Mouse (Mus musculus) bone marrow macrophage, adult 2 months (primary cell): ENCODE data around the gene Tut7. TPM values are rescaled to one million over a fixed set of nuclear protein-coding genes. Genes with fewer than 3 reads are reported as not detected.

Source experiments
- H3K27ac ChIP-seq: 2 replicates; pipeline ENCODE4 v1.5.1; 2012; ENCODE audit warnings: low read depth, low read length; ENCODE audit not compliant: insufficient read depth
- H3K4me1 ChIP-seq: 2 replicates; pipeline ENCODE4 v1.6.1; 2012; ENCODE audit warnings: low read length; ENCODE audit not compliant: control insufficient read depth, insufficient read depth
- H3K4me3 ChIP-seq: 2 replicates; pipeline ENCODE4 v1.5.1; 2012; ENCODE audit warnings: mild to moderate bottlenecking, low read length, moderate library complexity; ENCODE audit not compliant: insufficient read depth
- CTCF ChIP-seq: IDR thresholded peaks from 2 replicates; pipeline ENCODE4 v1.5.1; 2012; ENCODE audit warnings: low read depth, mild to moderate bottlenecking, low read length, moderate library complexity
- POLR2A ChIP-seq: IDR thresholded peaks from 2 replicates; pipeline ENCODE4 v1.6.1; 2012; ENCODE audit warnings: mild to moderate bottlenecking, low read depth, low read length, borderline replicate concordance
- polyA plus RNA-seq: library from polyadenylated mRNA; stranded (reverse); fragments of >200 nt; gene quantifications from 2 replicates; pipeline ENCODE4 v1.2.4, GENCODE M21; 2012; ENCODE audit not compliant: missing spikeins, insufficient read depth, insufficient read length

Gene Tut7
- polyA plus RNA-seq, 1 experiment = 148 TPM

DNA sequence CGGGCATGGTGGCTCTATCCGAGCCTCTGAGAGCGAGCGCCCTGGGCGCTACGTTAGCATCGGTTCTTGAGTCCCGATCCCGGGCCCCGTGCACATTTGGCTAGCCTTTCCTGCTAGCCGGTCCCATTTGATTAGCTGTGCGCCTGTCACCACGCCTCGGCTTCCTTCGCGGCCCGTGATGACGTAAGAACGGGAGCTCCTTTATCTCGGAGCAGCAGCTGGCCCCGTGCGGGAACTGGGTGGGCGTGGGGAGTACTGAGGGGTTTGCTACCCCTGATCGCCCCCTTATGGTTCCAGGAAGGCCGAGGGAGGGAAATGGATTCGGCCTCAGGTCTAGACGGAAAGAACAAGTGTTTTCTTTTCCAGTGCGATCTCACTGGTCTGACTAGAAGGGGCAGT, 52.8 kb downstream of the Tut7 start:
- peaks cover 38% of the 10 kb centered on the region for H3K4me1 ChIP-seq
- H3K4me3 ChIP-seq = peak overlapping the region; percentile 66
- peak overlapping the region; percentile 85 for H3K27ac ChIP-seq
- TF ChIP-seq CTCF = no peak
- no peak; the same call in 1 of the 2 replicates for TF ChIP-seq POLR2A

DNA sequence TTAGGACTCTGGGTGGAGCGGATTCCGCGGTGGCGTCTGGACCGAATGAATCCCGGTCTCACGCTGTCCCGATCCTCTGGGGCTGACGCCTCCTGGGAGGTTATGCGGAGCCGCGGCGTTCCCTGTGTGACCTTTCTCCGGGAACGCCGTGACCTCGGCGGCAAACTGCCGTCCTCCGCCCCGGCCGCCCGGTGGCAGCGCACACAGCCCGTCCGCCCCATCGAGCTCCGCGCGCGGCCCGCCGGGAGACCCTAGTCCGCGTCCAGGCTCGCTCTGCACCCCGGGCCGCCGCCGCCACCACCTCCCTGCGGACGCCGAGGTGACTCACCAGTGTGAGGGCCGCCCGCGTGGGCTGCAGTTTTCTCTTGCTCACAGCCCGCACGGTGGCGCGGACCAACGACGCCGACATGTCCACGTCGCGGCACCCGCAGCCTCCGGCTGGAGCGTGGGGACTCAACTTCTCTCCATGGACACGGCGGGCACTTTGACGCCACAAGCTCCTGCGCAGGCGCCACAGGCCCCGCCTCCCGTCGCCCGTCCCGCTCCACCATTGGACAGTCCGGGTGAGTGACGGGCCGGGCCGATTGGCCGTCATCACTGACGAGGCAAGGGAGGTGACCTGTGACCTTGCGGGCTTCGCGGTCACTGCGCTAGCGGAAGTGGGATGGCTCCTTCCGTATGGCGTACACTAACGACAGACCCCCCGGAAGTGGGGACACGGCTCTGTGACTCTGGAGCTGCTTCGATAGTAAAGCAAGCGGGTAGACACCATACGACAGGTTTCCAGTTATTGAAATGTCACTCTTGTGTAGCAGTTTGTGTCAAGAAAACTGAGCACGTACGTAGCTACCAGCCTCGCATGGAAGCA, 53.4 kb downstream of the Tut7 start, which contains the start of gene Isca1:
Gene Isca1 (minus strand): TSS at position 515 of the 868 bp plus-strand sequence.
- TF ChIP-seq POLR2A (no peak), CTCF (no peak)
- peaks cover 35% of the 10 kb centered on the region for H3K4me1 ChIP-seq
- peak within 1 kb of the TSS; percentile 83 for H3K4me3 ChIP-seq
- H3K27ac ChIP-seq = peak within 1 kb of the TSS; percentile 85

DNA sequence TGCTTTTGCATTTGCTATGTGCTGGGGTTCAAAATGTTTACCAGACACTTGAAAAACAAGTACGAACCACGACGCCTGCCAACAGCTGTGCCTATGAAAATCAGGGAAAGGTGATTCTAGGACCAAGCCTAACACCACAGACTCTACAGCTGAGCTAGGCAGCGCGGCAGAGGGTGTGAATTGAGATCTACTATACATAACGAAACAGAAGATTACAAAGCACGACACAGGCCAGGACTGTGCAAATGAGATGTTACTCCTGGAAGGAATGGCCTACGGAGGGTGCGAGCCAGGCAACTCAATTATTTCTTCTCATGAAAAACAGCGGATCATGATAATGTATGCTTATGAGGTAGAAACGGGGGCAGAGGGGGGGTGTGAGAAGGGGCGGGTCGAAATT, 54.4 kb downstream of the Tut7 start:
- TF ChIP-seq POLR2A (no peak), CTCF (no peak)
- Histone ChIP-seq H3K27ac (no peak overlapping the region), H3K4me1 (peaks cover 35% of the 10 kb centered on the region), H3K4me3 (peak overlapping the region; percentile 83)

DNA sequence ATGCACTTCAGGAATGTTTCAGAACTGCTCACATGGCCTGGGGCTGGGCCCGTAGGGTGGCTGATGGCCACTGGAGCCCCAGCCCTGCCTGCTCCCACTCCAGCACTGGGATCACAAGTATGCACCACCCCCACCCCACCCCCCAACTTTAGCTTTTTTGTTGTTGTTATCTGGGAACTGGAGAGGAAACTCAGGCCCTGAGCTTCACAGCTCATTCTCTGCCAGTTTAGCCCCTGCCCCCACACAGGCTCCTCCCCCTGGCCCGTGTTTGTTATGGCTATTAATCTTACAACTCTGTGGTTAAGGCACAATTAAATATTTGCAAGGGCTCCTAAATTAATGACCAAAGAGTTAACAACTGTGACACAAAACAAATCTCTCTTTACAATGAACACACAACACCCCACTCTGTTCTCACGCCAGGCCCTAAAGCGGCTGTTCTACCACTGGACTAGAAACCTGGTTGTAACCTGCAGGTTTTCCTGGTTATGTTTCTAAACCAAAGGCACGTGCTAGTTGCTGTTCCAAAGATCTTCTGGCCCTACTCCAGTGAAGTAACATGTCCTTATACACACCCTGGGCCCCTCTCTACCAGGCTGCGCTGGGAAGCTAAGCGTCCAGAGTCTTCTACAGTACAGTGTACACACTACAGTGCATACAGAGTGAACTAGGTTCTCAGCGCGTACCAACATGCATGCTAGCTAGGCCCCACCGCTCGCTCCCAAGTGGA, 56.0 kb downstream of the Tut7 start:
- H3K27ac ChIP-seq = no peak overlapping the region
- TF ChIP-seq CTCF = no peak
- no peak for TF ChIP-seq POLR2A
- no peak overlapping the region for H3K4me3 ChIP-seq
- peaks cover 27% of the 10 kb centered on the region for H3K4me1 ChIP-seq

DNA sequence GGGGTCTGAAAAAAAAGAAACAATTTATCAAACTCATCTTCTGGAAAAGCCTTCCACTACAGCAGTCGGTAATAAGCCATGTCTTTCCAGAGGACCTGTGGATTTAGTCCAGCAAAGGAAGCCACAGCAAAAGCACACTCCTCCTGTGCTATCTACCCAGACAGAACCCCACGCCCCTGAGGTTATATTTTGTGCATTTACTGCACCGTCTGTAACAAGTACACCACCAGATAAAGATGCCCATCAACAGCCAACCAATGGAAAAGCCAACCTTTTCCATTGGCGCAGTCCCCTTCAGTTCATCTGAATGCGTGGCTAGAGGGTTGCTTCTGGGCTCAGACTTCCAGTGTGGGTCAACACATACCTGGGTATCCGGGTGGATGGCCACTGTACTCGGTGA, 60.2 kb downstream of the Tut7 start:
- Histone ChIP-seq H3K27ac (no peak overlapping the region), H3K4me1 (peaks cover 30% of the 10 kb centered on the region), H3K4me3 (no peak overlapping the region)
- TF ChIP-seq CTCF (no peak), POLR2A (no peak)

DNA sequence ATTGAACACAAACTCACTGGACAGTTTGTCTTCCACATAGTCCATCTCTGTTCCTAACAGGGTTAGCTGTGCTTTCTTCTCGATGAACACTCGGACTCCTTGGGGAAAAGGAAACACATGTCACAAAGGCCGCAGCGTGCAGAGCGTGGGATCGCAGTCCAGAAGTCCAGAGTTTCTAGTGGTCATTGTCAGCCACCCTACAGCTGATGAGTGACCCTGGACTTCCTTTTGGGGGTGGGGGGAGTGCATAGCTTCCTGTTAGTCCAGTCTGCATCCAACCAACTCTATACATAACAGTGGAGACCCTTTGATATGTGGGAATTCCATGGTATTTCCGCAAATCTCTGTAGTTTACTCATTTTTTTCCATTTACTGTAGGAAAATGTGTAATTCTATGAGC, 66.0 kb downstream of the Tut7 start:
- H3K4me3 ChIP-seq = no peak overlapping the region
- TF ChIP-seq POLR2A (no peak), CTCF (no peak)

DNA sequence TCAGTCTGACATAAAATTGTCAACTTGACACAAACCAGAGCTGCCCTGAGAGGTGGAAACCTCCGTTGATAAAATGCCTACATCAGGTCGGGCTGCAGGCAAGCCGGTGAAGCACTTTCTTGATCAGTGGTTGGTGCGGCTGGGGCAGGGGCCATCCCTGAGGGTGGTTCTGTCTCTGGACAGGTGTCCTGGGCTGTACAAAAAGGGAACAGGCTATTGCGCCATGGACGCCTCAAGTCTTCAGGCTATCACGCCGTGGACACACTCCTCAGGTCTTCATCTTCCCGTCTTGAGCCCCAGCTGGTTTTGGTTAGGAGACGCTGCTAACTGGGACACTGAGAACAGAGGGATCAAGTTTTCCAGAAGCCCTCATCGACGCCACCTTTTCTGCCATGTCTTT, 72.6 kb downstream of the Tut7 start:
- Histone ChIP-seq H3K27ac (no peak overlapping the region), H3K4me3 (no peak overlapping the region), H3K4me1 (no peaks in the 10 kb centered on the region)
- TF ChIP-seq CTCF (no peak), POLR2A (no peak)

More for the DNA sequence above, 66.0 kb downstream of the Tut7 start:
- Histone ChIP-seq H3K4me1 (peaks cover 18% of the 10 kb centered on the region), H3K27ac (no peak overlapping the region)

DNA sequence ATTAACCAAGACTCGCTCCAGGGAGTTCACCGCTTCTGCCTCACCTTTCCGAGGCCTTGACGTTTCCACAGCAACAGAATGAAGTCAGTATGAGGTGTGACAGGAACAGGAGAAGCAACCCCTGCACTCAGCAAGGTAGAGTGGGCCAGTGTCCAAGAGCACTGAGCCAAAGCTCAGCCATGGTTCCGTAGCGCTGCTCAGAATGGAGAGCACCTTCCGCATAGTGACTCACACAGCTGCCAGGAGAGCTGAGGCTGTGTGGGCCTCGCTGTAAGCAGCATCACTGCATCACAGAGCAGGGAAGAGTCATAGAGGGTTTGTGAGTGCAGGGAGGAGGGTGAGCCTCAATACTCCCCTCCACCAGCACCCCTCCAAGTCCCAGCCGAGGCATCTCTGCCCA, 76.2 kb downstream of the Tut7 start, which contains the start of gene 1700014D04Rik:
Gene 1700014D04Rik (minus strand): TSS at position 42 of the 400 bp plus-strand sequence.
- H3K4me3 ChIP-seq = no peak within 1 kb of the TSS
- H3K27ac ChIP-seq = no peak within 1 kb of the TSS
- no peaks in the 10 kb centered on the region for H3K4me1 ChIP-seq
- TF ChIP-seq CTCF = no peak
- no peak for TF ChIP-seq POLR2A

DNA sequence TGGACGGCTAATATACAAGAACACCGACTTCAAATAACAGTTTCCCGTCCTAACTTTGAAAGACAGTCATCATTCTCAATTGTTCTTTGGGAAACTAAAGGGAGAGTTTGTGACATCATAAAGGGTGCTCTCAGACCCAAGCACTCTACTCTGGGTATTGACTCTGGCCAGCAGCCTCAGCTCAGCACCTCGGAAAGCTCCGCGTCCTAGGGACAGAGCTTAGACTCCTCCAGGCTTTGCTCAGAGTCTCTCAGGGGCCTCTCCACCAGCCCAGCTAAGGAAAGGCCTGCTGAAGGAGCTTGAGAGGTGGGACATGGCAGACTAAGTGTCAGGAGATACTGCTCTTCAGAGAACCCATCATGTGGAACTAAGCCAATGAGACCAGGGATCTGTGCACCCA, 76.8 kb downstream of the Tut7 start:
- TF ChIP-seq CTCF (no peak), POLR2A (no peak)
- peaks cover 2% of the 10 kb centered on the region for H3K4me1 ChIP-seq
- no peak overlapping the region for H3K27ac ChIP-seq
- H3K4me3 ChIP-seq = no peak overlapping the region

DNA sequence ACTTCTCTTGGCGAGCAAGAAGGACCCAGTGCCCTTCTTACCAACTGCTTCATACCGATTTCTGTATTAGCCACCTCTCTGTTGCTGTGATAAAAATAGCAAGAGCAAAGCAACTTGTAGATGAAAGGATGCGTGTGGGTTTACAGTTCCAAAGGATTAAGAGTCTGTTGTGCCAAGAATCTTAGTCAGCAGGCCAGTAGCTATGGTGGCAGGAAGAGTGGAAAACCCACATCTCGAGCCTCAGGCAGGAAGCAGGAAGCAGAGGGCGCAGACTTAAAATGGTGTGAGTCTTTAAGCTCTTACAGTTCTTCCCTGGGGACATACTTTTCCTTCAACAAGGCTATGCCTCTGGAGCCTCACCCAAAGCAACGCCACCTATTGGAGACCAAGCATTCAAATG, 77.5 kb downstream of the Tut7 start:
- Histone ChIP-seq H3K4me3 (no peak overlapping the region), H3K27ac (no peak overlapping the region), H3K4me1 (peaks cover 2% of the 10 kb centered on the region)
- no peak for TF ChIP-seq POLR2A
- TF ChIP-seq CTCF = no peak
